Mouse (Mus musculus) MEL (cell line): ENCODE measurements at regions not wholly inside any gene's neighbourhood (a gene's known extent, or its start where the extent isn't known, plus 50 kb on each side); places are given as distances from the start of the nearest gene placed in this dataset.

Experiments
- CHD1 ChIP-seq: IDR thresholded peaks from 2 replicates; pipeline ENCODE4 v1.6.1; 2012; ENCODE audit warnings: low read depth, mild to moderate bottlenecking, inconsistent platforms, low read length, improper control_type of control experiment
- CTCF ChIP-seq, 3 experiments: IDR thresholded peaks in 2 of 3; conservative IDR thresholded peaks in 1 of 3; 2 replicates each; pipeline ENCODE4 v1.5.1; 2011 to 2012; ENCODE audit warnings: low read length in 3 of 3, low read depth in 2 of 3, mild to moderate bottlenecking in 2 of 3, improper control_type of control experiment in 1 of 3, inconsistent platforms in 1 of 3, mixed read lengths in 1 of 3, moderate library complexity in 1 of 3; ENCODE audit not compliant: control insufficient read depth in 1 of 3, insufficient read depth in 1 of 3, poor library complexity in 1 of 3, severe bottlenecking in 1 of 3
- EP300 ChIP-seq, 2 experiments: IDR thresholded peaks; 2 replicates each; pipeline ENCODE4 v1.6.1; 2011; ENCODE audit warnings: improper control_type of control experiment in 2 of 2, low read length in 2 of 2, low read depth in 1 of 2, mild to moderate bottlenecking in 1 of 2
- ETS1 ChIP-seq: IDR thresholded peaks from 2 replicates; pipeline ENCODE4 v1.6.1; 2012; ENCODE audit warnings: low read depth, mild to moderate bottlenecking, inconsistent platforms, low read length, improper control_type of control experiment, moderate library complexity
- HCFC1 ChIP-seq: IDR thresholded peaks from 2 replicates; pipeline ENCODE4 v1.6.1; 2012; ENCODE audit warnings: low read depth, mild to moderate bottlenecking, inconsistent platforms, low read length, improper control_type of control experiment, moderate library complexity
- MXI1 ChIP-seq: IDR thresholded peaks from 2 replicates; pipeline ENCODE4 v1.6.1; 2011; ENCODE audit warnings: mild to moderate bottlenecking, low read depth, low read length, improper control_type of control experiment
- MYB ChIP-seq: IDR thresholded peaks from 2 replicates; pipeline ENCODE4 v1.6.1; 2011; ENCODE audit warnings: mild to moderate bottlenecking, low read depth, low read length, improper control_type of control experiment
- NRF1 ChIP-seq: IDR thresholded peaks from 2 replicates; pipeline ENCODE4 v1.6.1; 2014; ENCODE audit warnings: low read depth, mild to moderate bottlenecking, inconsistent platforms, low read length, improper control_type of control experiment, moderate library complexity; ENCODE audit not compliant: poor library complexity, insufficient read depth, severe bottlenecking
- POLR2A ChIP-seq, 2 experiments: IDR thresholded peaks; 2 replicates each; pipeline ENCODE4 v1.6.1; 2011 to 2012; ENCODE audit warnings: low read length in 2 of 2, mild to moderate bottlenecking in 2 of 2, control low read depth in 1 of 2, improper control_type of control experiment in 1 of 2, low read depth in 1 of 2, moderate library complexity in 1 of 2; ENCODE audit not compliant: control insufficient read depth in 1 of 2, insufficient read depth in 1 of 2, poor library complexity in 1 of 2
- POLR2AphosphoS5 ChIP-seq: IDR thresholded peaks from 2 replicates; pipeline ENCODE4 v1.6.1; 2012; ENCODE audit warnings: low read depth, borderline replicate concordance, mild to moderate bottlenecking, inconsistent platforms, low read length, moderate library complexity, mixed read lengths
- TAL1 ChIP-seq: IDR thresholded peaks from 2 replicates; pipeline ENCODE4 v1.6.1; 2012; ENCODE audit warnings: mild to moderate bottlenecking, inconsistent platforms, low read length, moderate library complexity, mixed read lengths
- TCF12 ChIP-seq: IDR thresholded peaks from 2 replicates; pipeline ENCODE4 v1.6.1; 2014; ENCODE audit warnings: low read depth, mild to moderate bottlenecking, inconsistent platforms, low read length, improper control_type of control experiment, moderate library complexity

DNA sequence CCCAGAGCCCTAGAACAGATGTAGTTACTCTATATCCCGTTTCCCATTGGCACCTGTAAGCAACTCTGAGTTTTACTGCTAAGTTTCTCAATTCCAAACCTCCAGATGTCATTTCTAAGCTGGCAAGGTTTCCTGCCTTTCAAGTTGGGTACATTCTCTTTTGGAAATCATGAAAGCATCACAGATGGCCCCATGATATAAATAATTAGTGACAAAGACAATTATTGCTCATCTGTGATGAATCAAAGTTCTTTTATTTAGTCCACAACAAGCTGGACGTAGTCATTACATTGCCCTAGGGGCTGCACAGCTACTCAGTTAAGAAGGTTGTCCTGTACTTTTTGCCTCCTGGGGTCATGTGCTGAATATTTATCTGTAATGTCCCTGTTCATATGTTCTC, 303.2 kb upstream of the Btbd3 start:
- no peak for TF ChIP-seq ETS1
- TF ChIP-seq CTCF (IDR thresholded peaks at IDR 0.05 in 2 of 3, conservative IDR thresholded peaks at IDR 0.05 in 1 of 3; ENCODE audit: control insufficient read depth in 1 of 3, insufficient read depth in 1 of 3, low read depth in 2 of 3, low read length in 3 of 3, poor library complexity in 1 of 3, severe bottlenecking in 1 of 3), result no peak
- no peak for TF ChIP-seq EP300 (IDR thresholded peaks at IDR 0.05; ENCODE audit: low read depth in 1 of 2, low read length in 2 of 2)
- TF ChIP-seq TCF12, result no peak
- TF ChIP-seq MYB, result no peak
- no peak for TF ChIP-seq HCFC1
- TF ChIP-seq POLR2AphosphoS5, result no peak
- TF ChIP-seq TAL1, result no peak
- TF ChIP-seq CHD1, result no peak
- no peak for TF ChIP-seq MXI1
- no peak for TF ChIP-seq POLR2A (IDR thresholded peaks at IDR 0.05; ENCODE audit: control insufficient read depth in 1 of 2, insufficient read depth in 1 of 2, low read depth in 1 of 2, low read length in 2 of 2, poor library complexity in 1 of 2)
- TF ChIP-seq NRF1, result no peak
